Mouse (Mus musculus): ENCODE data around the gene Ybx1. TPM values are rescaled to one million over a fixed set of nuclear protein-coding genes. Genes with fewer than 3 reads are reported as not detected.
A peak's percentile ranks its signal among the peaks of the same experiment; 100 is the strongest.

Ybx1 gene
- polyA plus RNA-seq, 1 experiment from 2014 or later, result 330 TPM

GRCm38 (mm10) chr4:119266606-119267005 lies 27.8 kb downstream of the Ybx1 start:
- H3K4me3 ChIP-seq (ENCODE audit: low read depth, low read length), result no peak overlapping the region
- DNase-seq (ENCODE audit: low spot score) (no peak), ATAC-seq (ENCODE audit: low FRiP score, low TSS enrichment) (no peak)
- no peaks in the 10 kb centered on the region for H3K4me1 ChIP-seq (replicated peaks; ENCODE audit: control insufficient read depth, insufficient read depth)
- H3K9me3 ChIP-seq (ENCODE audit: control insufficient read depth, low read length), result no peaks in the 10 kb centered on the region
- H3K4me2 ChIP-seq (replicated peaks; ENCODE audit: low read depth), result no peak overlapping the region
- no peak overlapping the region for H3K9ac ChIP-seq (ENCODE audit: low read length)
- no peaks in the 10 kb centered on the region for H3K27me3 ChIP-seq (ENCODE audit: control insufficient read depth, insufficient read depth, low read length)
- 57% methylated on average over 13 of the region's 13 CpGs for WGBS
- TF ChIP-seq EP300 (optimal IDR thresholded peaks at IDR 0.05) (no peak), CTCF (IDR thresholded peaks at IDR 0.05; ENCODE audit: low read depth) (no peak)
- H3K36me3 ChIP-seq (ENCODE audit: control insufficient read depth, insufficient read depth, low read length), result 0 out of 2 replicates have a peak, but pooled peaks cover 2% of the 10 kb centered on the region
- no peak overlapping the region for H3K27ac ChIP-seq (replicated peaks)

GRCm38 (mm10) chr4:119263459-119263858 lies 30.9 kb downstream of the Ybx1 start:
- WGBS, result 51% methylated on average over 3 of the region's 3 CpGs
- ATAC-seq (ENCODE audit: low FRiP score, low TSS enrichment), result no peak
- H3K4me3 ChIP-seq (ENCODE audit: low read depth, low read length), result no peak overlapping the region

GRCm38 (mm10) chr4:119262483-119262882 lies 31.9 kb downstream of the Ybx1 start:
- ATAC-seq (ENCODE audit: low FRiP score, low TSS enrichment), result no peak
- Histone ChIP-seq H3K4me2 (replicated peaks; ENCODE audit: low read depth) (no peak overlapping the region), H3K9ac (ENCODE audit: low read length) (no peak overlapping the region), H3K9me3 (ENCODE audit: control insufficient read depth, low read length) (no peaks in the 10 kb centered on the region), H3K4me3 (ENCODE audit: low read depth, low read length) (no peak overlapping the region), H3K36me3 (ENCODE audit: control insufficient read depth, insufficient read depth, low read length) (no peaks in the 10 kb centered on the region), H3K27me3 (ENCODE audit: control insufficient read depth, insufficient read depth, low read length) (no peaks in the 10 kb centered on the region), H3K27ac (replicated peaks) (no peak overlapping the region), H3K4me1 (replicated peaks; ENCODE audit: control insufficient read depth, insufficient read depth) (no peaks in the 10 kb centered on the region)
- no peak for TF ChIP-seq EP300 (optimal IDR thresholded peaks at IDR 0.05)
- TF ChIP-seq CTCF (IDR thresholded peaks at IDR 0.05; ENCODE audit: low read depth), result no peak
- DNase-seq (ENCODE audit: low spot score), result no peak
- WGBS, result 89% methylated on average over 5 of the region's 5 CpGs

More at GRCm38 (mm10) chr4:119263459-119263858, 30.9 kb downstream of the Ybx1 start:
- DNase-seq (ENCODE audit: low spot score), result no peak
- H3K9ac ChIP-seq (ENCODE audit: low read length), result no peak overlapping the region
- H3K9me3 ChIP-seq (ENCODE audit: control insufficient read depth, low read length), result no peaks in the 10 kb centered on the region
- H3K36me3 ChIP-seq (ENCODE audit: control insufficient read depth, insufficient read depth, low read length), result no peaks in the 10 kb centered on the region
- TF ChIP-seq EP300 (optimal IDR thresholded peaks at IDR 0.05) (no peak), CTCF (IDR thresholded peaks at IDR 0.05; ENCODE audit: low read depth) (no peak)
- no peak overlapping the region for H3K4me2 ChIP-seq (replicated peaks; ENCODE audit: low read depth)
- H3K27ac ChIP-seq (replicated peaks), result no peak overlapping the region
- H3K27me3 ChIP-seq (ENCODE audit: control insufficient read depth, insufficient read depth, low read length), result no peaks in the 10 kb centered on the region
- no peaks in the 10 kb centered on the region for H3K4me1 ChIP-seq (replicated peaks; ENCODE audit: control insufficient read depth, insufficient read depth)

GRCm38 (mm10) chr4:119261087-119261713 lies 33.2 kb downstream of the Ybx1 start:
- ATAC-seq (ENCODE audit: low FRiP score, low TSS enrichment), result no peak
- Histone ChIP-seq H3K9ac (ENCODE audit: low read length) (no peak overlapping the region), H3K4me3 (ENCODE audit: low read depth, low read length) (no peak overlapping the region), H3K27ac (replicated peaks) (no peak overlapping the region), H3K4me2 (replicated peaks; ENCODE audit: low read depth) (no peak overlapping the region), H3K4me1 (replicated peaks; ENCODE audit: control insufficient read depth, insufficient read depth) (no peaks in the 10 kb centered on the region), H3K36me3 (ENCODE audit: control insufficient read depth, insufficient read depth, low read length) (no peaks in the 10 kb centered on the region), H3K27me3 (ENCODE audit: control insufficient read depth, insufficient read depth, low read length) (no peaks in the 10 kb centered on the region), H3K9me3 (ENCODE audit: control insufficient read depth, low read length) (no peaks in the 10 kb centered on the region)
- no peak for DNase-seq (ENCODE audit: low spot score)
- TF ChIP-seq CTCF (IDR thresholded peaks at IDR 0.05; ENCODE audit: low read depth) (no peak), EP300 (optimal IDR thresholded peaks at IDR 0.05) (no peak)
- 57% methylated on average over 7 of the region's 7 CpGs for WGBS

- H3K4me3 ChIP-seq (ENCODE audit: low read depth, low read length), result no peak overlapping the region
- peak; percentile 33; the same call in 1 of the 2 replicates for ATAC-seq (ENCODE audit: low FRiP score, low TSS enrichment)
- DNase-seq (ENCODE audit: low spot score), result no peak
- H3K36me3 ChIP-seq (ENCODE audit: control insufficient read depth, insufficient read depth, low read length), result no peaks in the 10 kb centered on the region
- 78% methylated on average over 15 of the region's 15 CpGs for WGBS
- no peaks in the 10 kb centered on the region for H3K4me1 ChIP-seq (replicated peaks; ENCODE audit: control insufficient read depth, insufficient read depth)
- no peaks in the 10 kb centered on the region for H3K27me3 ChIP-seq (ENCODE audit: control insufficient read depth, insufficient read depth, low read length)
- H3K9me3 ChIP-seq (ENCODE audit: control insufficient read depth, low read length), result no peaks in the 10 kb centered on the region
- TF ChIP-seq CTCF (IDR thresholded peaks at IDR 0.05; ENCODE audit: low read depth), result peak; percentile 49
- no peak for TF ChIP-seq EP300 (optimal IDR thresholded peaks at IDR 0.05)
- no peak overlapping the region for H3K9ac ChIP-seq (ENCODE audit: low read length)
- H3K4me2 ChIP-seq (replicated peaks; ENCODE audit: low read depth), result no peak overlapping the region
- H3K27ac ChIP-seq (replicated peaks), result no peak overlapping the region
Observed at GRCm38 (mm10) chr4:119259344-119260254, 34.8 kb downstream of the Ybx1 start.
